In genomic region chr8:126841187-126841586, GRCm38 (mm10) we compare ENCODE assay signal across 25 mouse cellular contexts.
A peak's percentile ranks its signal among the peaks of the same experiment; 100 is the strongest.
DNase-seq lines count a peak whose midpoint lies in the region; TF ChIP-seq lines count a peak whose summit lies in the region.
"Had no signal": no experiment of that assay in that cellular context is flagged by ENCODE, and none has a peak within 500 bp of the region (broad histone marks: within the 10 kb centered on the region; RNA-seq: fewer than 3 reads in every experiment).

No protein-coding gene starts in this region.

- H3K9me3 ChIP-seq in limb, embryonic 10.5 days (replicated peaks), result no peaks in the 10 kb centered on the region
- H3K9me3 ChIP-seq: forebrain, embryonic 12.5 days; heart, embryonic 12.5 days; kidney, embryonic 15.5 days; neural tube, embryonic 12.5 days had no signal

- no peak overlapping the region for H3K4me3 ChIP-seq in gastrocnemius, adult 2 months
- no peak overlapping the region for H3K4me3 ChIP-seq in layer of hippocampus, adult 2 months
- H3K4me3 ChIP-seq in limb, embryonic 10.5 days, result no peak overlapping the region
- H3K4me3 ChIP-seq: erythroblast, embryonic 14.5 days; forebrain, embryonic 12.5 days; heart, embryonic 12.5 days; kidney, embryonic 15.5 days; neural tube, embryonic 12.5 days had no signal

- H3K4me1 ChIP-seq in limb, embryonic 10.5 days, result peaks cover 43% of the 10 kb centered on the region

- H3K27me3 ChIP-seq in limb, embryonic 10.5 days (ENCODE audit: low read depth, poor library complexity, severe bottlenecking), result no peaks in the 10 kb centered on the region
- H3K27me3 ChIP-seq: forebrain, embryonic 12.5 days; heart, embryonic 12.5 days; kidney, embryonic 15.5 days; neural tube, embryonic 12.5 days; Patski had no signal

- TF ChIP-seq CTCF in gastrocnemius, adult 2 months (IDR thresholded peaks at IDR 0.05), result no peak
- TF ChIP-seq CTCF in layer of hippocampus, adult 2 months (conservative IDR thresholded peaks at IDR 0.05), result no peak

- no peak for DNase-seq in gastrocnemius, adult 2 months
- no peak for DNase-seq in gastrocnemius, postnatal 10 days
- no peak for DNase-seq in layer of hippocampus, adult 2 months (ENCODE audit: low spot score in 2 of 2)
- no peak for DNase-seq in layer of hippocampus, postnatal 14 days (ENCODE audit: low spot score in 2 of 2)
- DNase-seq in A20 (ENCODE audit: low read depth, low spot score), result peak; percentile 4
- DNase-seq in limb, embryonic 10.5 days (ENCODE audit: low spot score), result no peak
- DNase-seq in thymus, postnatal 36 days, result no peak
- DNase-seq: adrenal gland, postnatal 36 days; cerebellum, adult 2 months; cerebellum, postnatal 14 days; gastrocnemius, postnatal 36 days; heart, adult 18-20 months; kidney, adult 11 months; kidney, postnatal 25 days; liver; lung, adult 2 months; lung, postnatal 10 days; right cerebral cortex, postnatal 14 days had no signal

- no peaks in the 10 kb centered on the region for H3K36me3 ChIP-seq in limb, embryonic 10.5 days
- H3K36me3 ChIP-seq: forebrain, embryonic 12.5 days; heart, embryonic 12.5 days; kidney, embryonic 15.5 days; neural tube, embryonic 12.5 days had no signal

- peak overlapping the region; percentile 93; the same call in 1 of the 2 replicates for H3K27ac ChIP-seq in gastrocnemius, adult 2 months
- H3K27ac ChIP-seq in layer of hippocampus, adult 2 months, result peak overlapping the region; percentile 46; the same call in 1 of the 2 replicates
- H3K27ac ChIP-seq in limb, embryonic 10.5 days, result 0 out of 2 replicates have a peak overlapping the region, but pooled peaks have one; percentile 10
- H3K27ac ChIP-seq: forebrain, embryonic 12.5 days; liver, embryonic 14.5 days; neural tube, embryonic 12.5 days had no signal

- intact Hi-C loops in gastrocnemius, adult 2 months (cut with DNase I), result loop anchor here (2.0 to 5.0 kb wide), 2 partner anchors 66 to 246 kb away; no protein-coding TSS in a partner anchor

- WGBS in limb, embryonic 10.5 days, result 85% methylated on average over 7 of the region's 7 CpGs

Comparison
In these comparisons a context has a peak if more than half of its experiments do, and no peak if none do; other contexts are left out.
1. H3K27ac ChIP-seq: peak in every context shown above with its lines; median percentile 93 in gastrocnemius, adult 2 months; 46 in layer of hippocampus, adult 2 months; 10 in limb, embryonic 10.5 days.